Mouse (Mus musculus) spleen, postnatal 36 days (tissue): ENCODE measurements around the gene Birc3.
"Not testable (repeated sequence)": the region's sequence is repeated elsewhere in the genome, so short reads cannot be mapped to it uniquely, and the experiment has no call there.

Experiments used
- DNase-seq, 2 experiments: peaks; one replicate each; pipeline ENCODE4 v3.0.0; 2022; ENCODE audit warnings: low spot score in 2 of 2, mixed read lengths in 1 of 2

Birc3 gene

GRCm38 (mm10) chr9:7867981-7868380, 5.0 kb downstream of the Birc3 start:
- peak; percentile 40 to 52 for DNase-seq

GRCm38 (mm10) chr9:7866981-7867380, 6.0 kb downstream of the Birc3 start:
- not testable (repeated sequence) for DNase-seq

GRCm38 (mm10) chr9:7860976-7861375, 12.0 kb downstream of the Birc3 start:
- DNase-seq = no peak

GRCm38 (mm10) chr9:7855912-7856311, 17.1 kb downstream of the Birc3 start:
- DNase-seq = no peak

GRCm38 (mm10) chr9:7855374-7855773, 17.6 kb downstream of the Birc3 start:
- DNase-seq = no peak

GRCm38 (mm10) chr9:7854196-7854595, 18.8 kb downstream of the Birc3 start:
- DNase-seq = not testable (repeated sequence)

GRCm38 (mm10) chr9:7852346-7853230, 20.4 kb downstream of the Birc3 start:
- no peak for DNase-seq

GRCm38 (mm10) chr9:7851841-7852240, 21.1 kb downstream of the Birc3 start:
- no peak for DNase-seq

GRCm38 (mm10) chr9:7848191-7848590, 24.8 kb downstream of the Birc3 start:
- DNase-seq = no peak

- no peak for DNase-seq
Measured at GRCm38 (mm10) chr9:7846667-7847199, 26.3 kb downstream of the Birc3 start.

- no peak for DNase-seq
Measured at GRCm38 (mm10) chr9:7845216-7845895, 27.6 kb downstream of the Birc3 start.

GRCm38 (mm10) chr9:7841221-7841620, 31.8 kb downstream of the Birc3 start:
- no peak for DNase-seq

- no peak for DNase-seq
Measured at GRCm38 (mm10) chr9:7837806-7838440, 35.1 kb downstream of the Birc3 start.

GRCm38 (mm10) chr9:7836905-7837805, 35.8 kb downstream of the Birc3 start, which contains the start of gene Birc2:
Gene Birc2, minus strand, starts transcription at chr9:7837064.
- peak; percentile 95 for DNase-seq

GRCm38 (mm10) chr9:7836331-7836730, 36.7 kb downstream of the Birc3 start:
- peak; percentile 39 to 61 for DNase-seq

GRCm38 (mm10) chr9:7835302-7835701, 37.7 kb downstream of the Birc3 start:
- no peak for DNase-seq

- DNase-seq = no peak
Measured at GRCm38 (mm10) chr9:7833421-7833820, 39.6 kb downstream of the Birc3 start.

- no peak for DNase-seq
Measured at GRCm38 (mm10) chr9:7829531-7830528, 43.2 kb downstream of the Birc3 start.

GRCm38 (mm10) chr9:7828706-7829105, 44.3 kb downstream of the Birc3 start:
- no peak for DNase-seq

GRCm38 (mm10) chr9:7824916-7825315, 48.1 kb downstream of the Birc3 start:
- DNase-seq = no peak
